Mouse (Mus musculus) activated CD4-positive, CD25-positive, alpha-beta regulatory T cell, adult 4 months (primary cell): Measurements from ENCODE around the gene Fosb. TPM values are rescaled to one million over a fixed set of nuclear protein-coding genes. Genes with fewer than 3 reads are reported as not detected.

ENCODE experiments used
- ATAC-seq: one replicate; pipeline ENCODE4 v1.8.0; 2017
- polyA plus RNA-seq, 2 experiments: library from polyadenylated mRNA; unstranded; fragments of 100-300 nt; shearing (Covaris generic); gene quantifications; one replicate each; pipeline ENCODE4 v1.2.1; 2017

Gene Fosb
- polyA plus RNA-seq, 2 experiments from 2014 or later: 0.79 to 1.1 TPM

GRCm38 (mm10) chr7:19305796-19306765 lies 3.8 kb downstream of the Fosb start:
- ATAC-seq: no peak

- ATAC-seq: no peak
Measured at GRCm38 (mm10) chr7:19305413-19305735, 4.5 kb downstream of the Fosb start.

- ATAC-seq: no peak
Measured at GRCm38 (mm10) chr7:19304501-19305412, 5.1 kb downstream of the Fosb start.

GRCm38 (mm10) chr7:19303770-19304169 lies 6.1 kb downstream of the Fosb start:
- ATAC-seq: peak; percentile 26

- no peak for ATAC-seq
Measured at GRCm38 (mm10) chr7:19303046-19303305, 6.9 kb downstream of the Fosb start.

GRCm38 (mm10) chr7:19302264-19303045 lies 7.4 kb downstream of the Fosb start:
- no peak for ATAC-seq

- ATAC-seq: no peak
Measured at GRCm38 (mm10) chr7:19301461-19302263, 8.2 kb downstream of the Fosb start.

- peak; percentile 59 for ATAC-seq
Measured at GRCm38 (mm10) chr7:19300501-19301421, 9.1 kb downstream of the Fosb start.

GRCm38 (mm10) chr7:19299194-19299593 lies 10.7 kb downstream of the Fosb start:
- no peak for ATAC-seq

GRCm38 (mm10) chr7:19297794-19298193 lies 12.1 kb downstream of the Fosb start:
- no peak for ATAC-seq

- ATAC-seq: no peak
Measured at GRCm38 (mm10) chr7:19297034-19297433, 12.8 kb downstream of the Fosb start.

GRCm38 (mm10) chr7:19295503-19296185 lies 14.2 kb downstream of the Fosb start:
- peak; percentile 84 for ATAC-seq

- ATAC-seq: no peak
Measured at GRCm38 (mm10) chr7:19290969-19291596, 18.8 kb downstream of the Fosb start.

- ATAC-seq: peak; percentile 31
Measured at GRCm38 (mm10) chr7:19284763-19285162, 25.1 kb downstream of the Fosb start.

GRCm38 (mm10) chr7:19283406-19283804 lies 26.4 kb downstream of the Fosb start:
- no peak for ATAC-seq

- no peak for ATAC-seq
Measured at GRCm38 (mm10) chr7:19282791-19283405, 27.0 kb downstream of the Fosb start.

- peak; percentile 52 for ATAC-seq
Measured at GRCm38 (mm10) chr7:19282385-19282784, 27.5 kb downstream of the Fosb start, which contains the start of gene Rtn2. Gene Rtn2 (plus strand): TSS chr7:19282624.

GRCm38 (mm10) chr7:19281680-19282304 lies 28.1 kb downstream of the Fosb start:
- ATAC-seq: peak; percentile 52
